Mouse (Mus musculus): Measurements from ENCODE around the gene Zmym2.

Gene Zmym2

DNA sequence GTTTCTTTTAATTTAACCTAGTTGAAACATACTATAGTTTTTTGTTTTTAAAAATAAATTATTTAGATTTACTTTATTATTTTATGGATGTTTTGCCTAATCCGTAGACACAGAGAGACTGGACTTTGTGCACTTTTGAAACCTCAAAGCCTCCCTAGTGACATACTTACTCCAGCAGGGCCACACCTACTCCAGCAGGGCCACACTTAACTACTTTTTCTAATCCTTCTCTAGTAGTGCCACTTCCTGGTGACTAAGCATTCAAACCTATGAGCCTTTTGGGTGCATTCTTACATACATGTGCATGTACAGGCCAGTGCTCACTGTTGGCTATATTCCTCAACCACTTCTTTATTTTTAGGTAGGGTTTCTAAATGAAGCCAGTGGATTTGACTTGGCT lies 19.2 kb downstream of the Zmym2 start:
- peak in 1 of 2 experiments; percentile 21 for DNase-seq (ENCODE audit: inconsistent age in 2 of 2, low spot score in 1 of 2)

- no peak for DNase-seq (ENCODE audit: inconsistent age in 2 of 2, low spot score in 1 of 2)
Observed at GRCm38 (mm10) chr14:56918532-56918931, 32.1 kb downstream of the Zmym2 start.

- no peak for DNase-seq (ENCODE audit: inconsistent age in 2 of 2, low spot score in 1 of 2)
Observed at GRCm38 (mm10) chr14:56935481-56935880, 49.0 kb downstream of the Zmym2 start.

GRCm38 (mm10) chr14:56939903-56940302 lies 53.5 kb downstream of the Zmym2 start:
- DNase-seq (ENCODE audit: inconsistent age in 2 of 2, low spot score in 1 of 2): no peak

DNA sequence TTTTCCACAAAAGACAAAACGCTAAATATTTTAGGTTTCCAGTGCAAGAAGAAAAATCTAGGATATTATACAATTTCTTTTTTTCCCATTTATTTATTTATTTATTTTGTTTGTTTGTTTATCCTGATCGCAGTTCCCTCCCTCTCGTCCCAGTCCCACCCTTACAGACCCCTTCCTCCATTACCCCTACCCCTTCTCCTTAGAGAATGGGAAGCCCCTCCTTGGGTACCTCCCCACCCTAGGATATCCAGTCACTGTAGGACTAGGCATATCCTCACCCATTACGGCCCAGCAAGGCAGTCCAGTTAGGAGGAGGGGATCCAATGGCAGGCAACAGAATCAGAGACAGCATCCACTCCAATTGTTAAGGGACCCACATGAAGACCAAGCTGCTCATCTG lies 66.5 kb downstream of the Zmym2 start:
- DNase-seq (ENCODE audit: inconsistent age in 2 of 2, low spot score in 1 of 2): no peak

DNA sequence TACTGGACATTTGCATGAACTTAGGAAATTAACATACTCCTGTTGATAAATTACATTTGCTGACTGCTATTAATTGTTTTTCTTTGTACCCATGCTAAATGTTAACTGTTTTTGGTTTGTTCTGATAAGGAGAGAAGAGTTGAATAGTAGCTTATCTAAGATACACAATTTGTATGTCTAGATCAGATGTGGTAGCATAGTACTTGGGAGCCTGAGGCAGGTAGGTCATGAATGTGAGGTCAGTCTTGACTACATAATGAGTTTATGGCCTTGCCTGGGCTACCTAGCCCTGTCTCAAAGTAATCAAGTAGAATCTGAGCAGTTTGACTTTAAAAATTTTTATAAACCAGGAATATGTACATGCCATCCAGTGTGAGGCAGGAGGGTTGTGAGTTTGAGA lies 67.9 kb downstream of the Zmym2 start:
- no peak for DNase-seq (ENCODE audit: inconsistent age in 2 of 2, low spot score in 1 of 2)

DNA sequence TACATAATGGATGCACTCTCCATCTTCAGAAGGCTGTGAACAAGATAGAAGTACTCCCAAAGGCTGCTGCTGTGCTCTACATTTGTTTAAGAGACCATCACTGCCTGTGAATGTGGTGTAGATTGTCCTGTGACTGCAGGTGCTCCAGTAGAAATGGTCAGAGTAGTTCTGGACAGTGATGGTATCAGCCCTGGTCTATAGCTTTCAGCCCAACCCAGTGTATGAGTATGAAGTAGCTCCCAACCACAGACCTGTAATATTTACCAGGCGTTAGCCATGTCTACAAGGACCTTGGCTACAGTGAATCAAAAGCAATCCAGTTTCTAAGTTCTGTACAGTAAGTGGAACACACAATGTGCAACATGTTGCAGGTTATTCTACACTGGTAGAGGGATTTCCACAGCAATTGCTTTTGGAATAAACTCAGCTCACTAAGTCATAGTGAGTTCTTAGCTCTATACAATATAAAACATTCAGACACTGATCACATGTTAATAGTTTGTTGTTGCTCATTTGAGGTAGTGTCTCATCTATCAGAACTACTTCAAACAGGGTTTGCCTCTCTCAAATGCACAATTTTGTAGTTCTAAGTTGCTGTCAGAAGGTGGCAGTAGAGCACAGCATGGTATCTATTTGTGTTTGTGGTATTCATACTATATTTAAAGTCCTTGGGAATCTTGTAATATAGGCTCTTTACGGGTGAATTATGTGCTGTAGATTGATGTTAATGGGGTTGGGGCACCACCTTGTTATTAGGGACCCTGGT lies 77.7 kb downstream of the Zmym2 start:
- peak in 1 of 2 experiments; percentile 68 for DNase-seq (ENCODE audit: inconsistent age in 2 of 2, low spot score in 1 of 2)

DNA sequence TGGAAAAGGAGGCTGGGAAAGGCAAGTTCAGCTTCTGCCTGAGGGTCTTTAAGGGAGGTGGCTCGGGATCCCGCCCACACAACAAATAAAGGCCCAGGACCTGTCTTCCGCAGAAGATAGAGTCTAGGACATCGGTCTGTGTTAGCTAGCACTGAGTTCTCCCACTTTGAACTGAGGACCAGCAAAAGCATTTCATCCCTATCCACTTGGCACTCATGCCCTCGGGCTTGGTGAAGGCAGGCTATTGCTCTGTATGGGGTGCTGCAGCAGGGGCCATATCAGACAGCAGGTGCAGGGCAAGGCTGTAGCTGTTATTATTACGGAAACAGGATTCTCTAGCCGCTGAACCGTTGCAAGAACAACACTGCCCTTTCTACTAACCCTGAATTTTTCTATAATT lies 83.2 kb downstream of the Zmym2 start:
- DNase-seq (ENCODE audit: inconsistent age in 2 of 2, low spot score in 1 of 2): no peak

GRCm38 (mm10) chr14:56970160-56970559 lies 83.7 kb downstream of the Zmym2 start:
- no peak for DNase-seq (ENCODE audit: inconsistent age in 2 of 2, low spot score in 1 of 2)

DNA sequence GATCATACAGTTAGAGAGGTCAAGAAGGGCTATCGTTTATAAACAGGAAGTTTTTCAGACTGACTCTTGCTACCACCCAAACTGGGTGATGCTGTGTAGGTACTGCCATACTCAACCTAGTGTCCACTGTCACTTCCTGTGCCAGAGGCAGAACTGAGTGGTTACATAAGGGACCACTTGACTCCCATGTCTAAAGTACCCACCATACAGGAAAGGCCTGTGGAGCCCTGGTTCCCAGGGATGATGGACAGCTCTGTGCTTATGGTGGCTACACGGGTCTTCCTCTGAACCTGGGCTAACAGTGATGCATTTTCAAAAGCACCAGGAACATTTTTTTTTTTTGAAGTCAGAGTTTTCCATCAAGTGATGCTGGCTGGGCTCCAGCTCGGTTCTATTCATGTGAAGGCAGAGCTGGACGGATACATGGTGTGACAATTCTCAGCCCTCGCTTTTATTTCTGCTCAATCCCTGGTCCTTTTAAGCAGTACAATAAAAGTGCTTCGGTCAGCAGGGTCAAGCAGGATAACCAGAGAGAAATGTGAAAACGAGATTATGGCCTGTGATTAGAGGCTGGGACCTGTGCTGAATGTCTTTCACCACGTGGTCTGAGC lies 91.7 kb downstream of the Zmym2 start:
- no peak for DNase-seq (ENCODE audit: inconsistent age in 2 of 2, low spot score in 1 of 2)

GRCm38 (mm10) chr14:56988621-56989020 lies 102.2 kb downstream of the Zmym2 start:
- no peak for DNase-seq (ENCODE audit: inconsistent age in 2 of 2, low spot score in 1 of 2)
